Mouse (Mus musculus) cerebellum, postnatal 36 days (tissue): ENCODE measurements around the gene Gm34653.
A peak's percentile ranks its signal among the peaks of the same experiment; 100 is the strongest.
"Not testable (repeated sequence)": the region's sequence is repeated elsewhere in the genome, so short reads cannot be mapped to it uniquely, and the experiment has no call there.

ENCODE experiments used
- DNase-seq, 2 experiments: peaks; one replicate each; pipeline ENCODE4 v3.0.0; 2021 to 2022; ENCODE audit warnings: mixed read lengths in 2 of 2

The Gm34653 gene

DNA sequence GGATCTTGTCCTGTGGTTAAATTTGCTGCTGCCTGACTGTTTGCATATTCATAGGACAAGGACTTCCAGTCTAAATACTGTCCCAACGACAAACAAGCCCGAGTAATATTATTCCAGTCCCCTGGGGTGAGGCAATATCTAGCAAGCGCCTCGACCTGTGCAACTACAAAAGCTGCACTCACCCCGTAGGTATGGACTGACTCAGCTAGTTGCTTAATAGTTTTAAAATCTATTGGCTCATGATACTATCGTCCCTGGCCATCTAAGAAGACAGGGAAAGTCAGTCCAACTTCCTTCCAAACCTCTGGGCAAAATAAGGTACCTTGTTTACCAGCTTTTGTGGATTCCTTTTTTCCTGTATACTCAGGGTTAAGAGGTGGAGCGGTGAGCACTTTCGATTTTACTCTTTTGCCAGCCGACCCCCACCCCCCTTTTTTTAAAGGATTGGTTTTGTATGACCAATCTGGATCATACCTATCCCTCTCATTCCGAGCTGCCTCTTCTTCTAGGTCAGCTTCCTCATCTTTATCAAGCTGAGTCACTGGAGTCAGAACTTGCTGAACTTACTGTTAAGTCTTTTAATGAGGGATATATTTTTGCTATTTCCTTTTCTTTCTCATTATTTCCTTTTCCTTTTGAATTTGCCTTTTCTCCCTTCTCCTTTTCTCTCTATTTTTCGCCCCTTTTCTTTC is at the start of gene Gm34653:
Gene Gm34653, plus strand, starts transcription at position 242 of the 692 bp plus-strand sequence.
- DNase-seq, result not testable (repeated sequence)

DNA sequence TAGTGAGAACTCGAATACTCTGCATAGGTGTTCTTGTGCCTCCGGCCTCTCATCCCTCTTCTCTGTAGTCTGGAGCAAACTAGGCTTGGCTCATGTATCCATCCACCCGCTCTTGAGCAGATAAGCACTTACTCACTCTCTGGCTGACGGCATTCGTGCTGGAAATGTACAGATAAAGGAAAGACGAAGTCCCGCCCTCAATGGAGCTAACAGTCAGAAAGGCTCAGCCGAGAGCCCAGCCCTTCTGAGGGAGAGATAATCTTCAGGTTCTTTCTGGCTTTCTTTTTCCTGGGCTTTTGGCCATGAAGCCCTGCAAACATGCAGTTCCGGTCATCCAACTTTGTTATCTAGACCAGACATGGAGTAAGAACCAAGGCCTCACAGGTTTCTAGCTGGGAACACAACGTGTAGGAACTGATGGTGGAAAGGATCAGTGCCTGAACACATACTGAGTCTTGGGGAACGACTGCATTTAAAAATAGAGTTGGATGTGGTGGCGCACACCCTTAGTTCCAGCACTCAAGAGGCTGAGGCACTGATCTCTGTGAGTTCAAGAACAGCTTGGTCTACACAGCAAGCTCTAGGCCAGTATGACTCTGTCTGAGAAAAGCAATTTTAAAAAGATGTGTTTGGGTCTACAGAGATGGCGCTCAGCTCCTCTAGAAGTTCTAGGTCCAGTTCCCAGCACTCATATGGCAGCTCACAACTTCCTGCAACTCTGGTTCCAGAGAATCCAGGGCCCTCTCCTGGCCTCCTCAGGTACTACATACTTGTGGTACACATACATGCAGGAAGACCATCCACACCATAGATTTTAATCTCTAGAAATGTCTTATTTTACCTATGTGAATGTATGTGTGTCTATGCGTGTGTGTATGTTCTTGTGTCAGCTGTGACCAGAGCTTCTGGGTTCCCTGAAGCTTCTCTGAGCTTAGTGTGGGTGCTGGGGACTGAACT is 49.5 kb upstream of the Gm34653 start:
- no peak for DNase-seq

DNA sequence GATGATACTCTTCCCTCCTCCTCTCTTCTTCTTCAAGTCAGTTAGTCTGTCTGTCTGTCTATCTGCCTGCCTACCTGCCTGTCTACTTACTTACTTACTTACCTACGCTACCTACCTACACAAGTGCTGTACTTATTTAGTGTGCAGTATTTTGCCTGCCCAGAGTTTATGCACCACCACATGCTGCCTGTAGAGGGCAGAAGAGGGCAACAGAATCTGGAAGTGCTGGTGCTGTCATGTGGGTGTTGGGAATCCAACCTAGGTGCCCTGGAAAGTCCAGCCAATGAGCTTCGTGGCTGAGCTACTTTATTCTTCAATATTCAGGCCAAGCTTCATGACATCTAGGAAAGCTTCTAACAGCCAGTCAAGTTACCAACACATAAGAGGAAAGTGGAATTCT is 48.7 kb upstream of the Gm34653 start:
- peak; percentile 23 to 37 for DNase-seq

DNA sequence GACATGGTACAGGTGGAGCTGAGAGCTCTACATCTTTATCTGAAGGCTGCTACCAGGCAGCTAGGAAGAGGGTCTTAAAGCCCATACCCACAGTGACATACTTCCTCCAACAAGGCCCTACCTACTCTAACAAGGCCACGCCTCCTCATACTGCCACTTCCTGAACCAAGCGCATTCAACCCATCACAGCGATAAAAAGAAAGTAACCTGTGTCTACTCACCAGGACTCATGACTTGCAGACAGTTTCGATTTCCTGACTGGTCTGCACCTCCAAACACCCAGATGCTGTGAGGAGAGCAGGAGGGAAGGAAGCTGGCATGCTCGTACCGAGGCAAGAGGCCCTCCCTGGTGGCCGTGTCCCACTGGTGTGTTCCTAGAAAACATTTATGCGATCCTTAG is 42.5 kb upstream of the Gm34653 start:
- DNase-seq, result no peak

DNA sequence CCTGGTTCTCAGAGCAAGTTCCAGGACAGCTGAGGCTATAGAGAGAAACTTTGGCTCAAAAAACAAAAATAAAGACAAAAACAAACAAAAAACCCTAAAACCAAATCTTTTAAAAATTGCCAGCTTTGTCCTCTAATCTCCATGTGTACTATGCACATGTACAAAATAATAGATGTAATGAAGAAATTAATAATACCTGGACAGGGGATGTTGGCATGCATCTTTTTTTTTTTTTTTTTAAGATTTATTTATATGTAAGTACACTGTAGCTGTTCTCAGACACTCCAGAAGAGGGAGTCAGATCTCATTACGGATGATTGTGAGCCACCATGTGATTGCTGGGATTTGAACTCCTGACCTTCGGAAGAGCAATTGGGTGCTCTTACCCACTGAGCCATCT is 40.3 kb upstream of the Gm34653 start:
- DNase-seq, result not testable (repeated sequence)

DNA sequence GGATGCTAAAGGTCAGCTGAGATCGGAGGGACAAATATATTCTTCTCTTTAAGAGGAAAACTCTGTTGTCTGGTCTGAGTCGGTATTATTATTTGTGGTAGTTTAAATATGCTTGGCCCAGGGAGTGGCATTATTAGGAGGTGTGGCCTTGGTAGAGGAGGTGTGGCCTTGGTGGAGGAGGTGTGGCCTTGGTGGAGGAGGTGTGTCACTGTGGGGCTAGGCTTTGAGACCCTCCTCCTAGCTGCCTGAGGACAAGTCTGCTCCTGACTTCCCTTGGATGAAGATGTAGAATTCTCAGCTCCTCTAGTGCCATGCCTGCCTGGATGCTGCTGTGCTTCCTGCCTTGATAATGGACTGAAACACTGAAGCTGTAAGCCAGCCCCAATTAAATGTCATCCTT is 38.3 kb upstream of the Gm34653 start:
- DNase-seq, result no peak

DNA sequence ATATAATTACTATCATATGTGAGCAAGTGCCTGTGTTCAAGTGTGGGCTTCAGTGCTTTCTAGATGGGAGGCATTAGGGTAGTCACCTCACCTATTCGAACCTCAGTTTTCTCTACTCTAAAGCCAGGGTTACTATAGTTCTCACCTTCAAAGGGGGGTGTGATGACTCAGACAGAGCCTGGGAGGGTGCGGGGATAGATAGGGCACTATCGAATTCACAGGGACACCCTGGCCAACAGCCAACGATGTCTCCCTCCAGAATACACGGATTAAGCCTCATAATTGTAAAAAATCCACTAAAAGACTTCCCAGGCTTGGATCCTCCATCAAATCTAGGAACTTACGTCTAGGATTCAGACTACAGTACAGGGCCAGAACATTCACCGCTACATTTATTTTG is 37.4 kb upstream of the Gm34653 start:
- DNase-seq, result no peak

DNA sequence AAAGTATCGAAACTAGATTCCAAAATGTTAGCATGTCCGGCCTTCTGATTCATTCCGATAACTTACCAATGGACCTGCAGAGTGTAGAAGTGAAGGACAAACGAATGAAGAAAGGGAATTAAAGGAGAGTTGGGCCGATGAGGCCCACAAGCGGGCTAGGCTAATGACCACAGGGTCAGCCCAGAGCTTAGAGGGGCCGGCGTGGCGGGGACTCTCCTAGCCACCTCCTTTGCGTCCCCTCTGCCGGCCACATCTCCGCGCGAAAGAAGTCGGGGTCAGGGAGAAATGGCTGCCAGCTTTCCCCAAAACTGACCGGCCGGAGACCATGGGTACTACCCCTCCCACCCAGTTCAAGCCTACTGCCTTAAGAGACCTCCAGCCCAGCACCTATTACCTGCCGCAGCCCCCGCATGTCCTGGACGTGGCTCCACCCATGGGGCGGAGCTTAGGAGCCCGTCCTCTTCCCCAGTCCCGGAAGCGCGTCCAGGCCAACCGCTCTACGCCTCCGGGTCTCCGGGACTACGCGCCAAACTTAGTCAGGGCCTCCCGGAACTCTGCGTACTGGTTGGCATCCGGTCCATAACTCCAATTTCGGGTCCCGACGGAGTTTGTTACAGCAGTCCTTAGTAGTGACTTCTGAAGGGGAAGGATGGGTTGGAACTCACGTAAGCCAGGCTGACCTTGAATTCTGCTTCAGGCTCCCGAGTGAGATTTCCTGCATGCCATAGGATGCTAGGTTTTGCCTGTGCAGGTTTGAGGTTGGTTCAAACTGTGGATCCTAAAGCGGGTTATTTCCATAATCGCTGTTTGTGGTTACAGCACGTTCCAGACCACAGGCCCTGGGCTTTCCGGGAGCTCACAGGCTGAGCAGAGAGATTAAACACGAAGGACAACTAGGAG is 33.2 kb upstream of the Gm34653 start, which contains the start of gene Rabepk:
Gene Rabepk, minus strand, starts transcription at position 556 of the 900 bp plus-strand sequence.
- peak; percentile 72 to 78 for DNase-seq

DNA sequence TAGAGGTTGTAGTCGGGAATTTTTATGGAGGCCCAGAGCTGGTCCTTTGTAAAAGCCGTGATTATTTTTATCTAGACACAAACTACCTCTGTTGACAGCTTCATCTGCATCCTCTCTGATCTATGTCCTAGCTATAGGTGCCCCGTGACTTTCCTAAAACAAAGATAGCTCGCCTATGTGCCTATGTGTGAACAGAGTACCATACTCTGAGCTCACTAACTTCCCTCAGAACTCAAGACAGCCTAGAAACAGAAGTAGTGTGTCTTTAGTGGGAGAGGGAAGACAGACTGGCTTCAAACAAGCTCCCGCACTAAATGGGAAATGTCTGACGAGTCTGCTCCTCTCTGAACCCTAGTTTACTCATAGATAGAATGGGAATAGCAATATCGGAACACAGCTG is 32.4 kb upstream of the Gm34653 start:
- no peak for DNase-seq

DNA sequence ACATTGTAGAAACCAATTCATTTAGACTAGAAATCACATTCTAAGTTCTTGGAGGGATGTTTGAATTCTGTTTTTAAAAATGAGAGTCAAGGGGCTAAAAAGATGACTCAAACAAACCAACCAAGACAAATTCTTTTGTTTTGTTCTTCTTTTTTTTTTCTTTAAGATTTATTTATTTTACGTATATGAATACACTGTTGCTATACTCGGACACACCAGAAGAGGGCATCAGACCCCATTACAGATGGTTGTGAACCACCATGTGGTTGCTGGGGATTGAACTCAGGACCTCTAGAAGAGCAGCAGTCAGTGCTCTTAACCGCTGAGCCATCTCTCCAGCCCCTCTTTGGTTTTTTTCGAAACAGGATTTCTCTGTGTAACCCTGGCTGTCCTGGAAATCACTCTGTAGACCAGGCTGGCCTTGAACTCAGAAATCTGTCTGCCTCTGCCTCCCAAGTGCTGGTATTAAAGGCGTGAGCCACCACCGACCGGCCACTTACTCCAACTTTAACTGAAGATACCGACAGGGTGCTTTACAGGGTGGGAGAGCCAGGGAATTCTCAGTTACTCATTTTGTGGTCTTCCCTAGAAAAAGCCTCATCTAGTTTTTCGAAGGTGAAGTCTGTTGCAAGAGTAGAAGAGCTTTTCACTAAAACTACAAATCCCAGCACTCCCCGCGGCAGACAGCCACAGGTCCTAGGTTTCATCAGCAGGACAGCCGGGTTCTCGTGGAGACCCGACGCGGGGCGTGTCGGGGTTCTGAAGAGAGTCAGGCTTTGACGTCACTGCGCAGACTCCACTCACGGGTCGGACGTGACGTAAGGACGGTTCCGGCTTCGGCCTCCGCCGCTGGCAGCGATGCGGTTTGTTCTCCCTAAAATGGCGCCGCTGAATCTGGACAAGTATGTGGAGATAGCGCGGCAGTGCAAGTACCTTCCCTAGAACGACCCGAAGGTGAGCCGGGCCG is 31.0 kb upstream of the Gm34653 start:
- peak; percentile 96 for DNase-seq

DNA sequence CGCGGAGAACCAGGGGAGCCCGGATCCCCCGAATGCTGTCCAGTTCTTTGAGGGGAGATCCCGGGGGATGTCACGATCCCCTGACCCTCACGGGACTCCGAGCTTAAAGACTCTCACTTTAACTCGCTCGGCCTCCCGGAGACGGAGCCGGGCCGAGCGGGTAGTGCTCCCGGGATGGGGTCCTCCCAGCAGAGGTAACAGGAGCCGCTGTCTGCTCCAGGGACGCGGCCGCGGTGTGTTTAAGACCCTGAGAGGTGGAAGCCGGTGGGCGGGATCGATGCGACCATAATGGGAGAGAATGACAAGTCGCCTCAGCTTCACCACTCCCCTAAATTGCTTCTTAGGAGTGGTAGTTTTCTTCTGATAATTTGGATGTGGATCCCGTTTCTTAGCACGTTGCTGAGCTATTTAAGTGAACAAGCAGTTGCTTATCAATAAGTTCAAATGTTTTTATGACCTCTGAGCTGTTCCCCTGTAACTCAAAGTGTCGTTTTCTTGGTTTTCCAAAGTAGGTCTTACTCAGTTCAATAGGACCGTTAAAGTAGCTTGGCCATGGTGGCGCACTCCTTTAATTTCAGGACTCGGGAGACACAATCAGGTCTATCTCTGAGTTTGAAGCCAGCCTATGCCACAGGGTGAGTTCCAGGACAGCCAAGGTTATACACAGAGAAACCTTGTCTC is 30.1 kb upstream of the Gm34653 start:
- DNase-seq, result peak in 1 of 2 experiments; percentile 21

DNA sequence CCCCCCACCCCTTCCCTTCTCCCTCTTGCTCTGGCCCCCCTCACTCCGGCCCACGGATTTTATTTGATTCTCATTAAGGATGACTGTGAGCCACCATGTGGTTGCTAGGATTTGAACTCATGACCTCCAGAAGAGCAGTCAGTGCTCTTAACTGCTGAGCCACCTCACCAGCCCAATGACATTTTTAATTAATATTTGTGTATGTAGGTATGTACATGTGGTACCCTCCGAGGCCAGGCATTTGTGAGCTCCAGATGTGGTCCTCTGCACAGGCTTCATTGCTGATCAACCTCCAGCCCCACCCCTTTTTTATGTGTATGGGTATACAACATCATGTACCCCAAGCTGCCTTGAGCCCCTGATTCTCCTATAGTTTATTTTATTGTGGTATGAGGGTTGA is 29.1 kb upstream of the Gm34653 start:
- no peak for DNase-seq

DNA sequence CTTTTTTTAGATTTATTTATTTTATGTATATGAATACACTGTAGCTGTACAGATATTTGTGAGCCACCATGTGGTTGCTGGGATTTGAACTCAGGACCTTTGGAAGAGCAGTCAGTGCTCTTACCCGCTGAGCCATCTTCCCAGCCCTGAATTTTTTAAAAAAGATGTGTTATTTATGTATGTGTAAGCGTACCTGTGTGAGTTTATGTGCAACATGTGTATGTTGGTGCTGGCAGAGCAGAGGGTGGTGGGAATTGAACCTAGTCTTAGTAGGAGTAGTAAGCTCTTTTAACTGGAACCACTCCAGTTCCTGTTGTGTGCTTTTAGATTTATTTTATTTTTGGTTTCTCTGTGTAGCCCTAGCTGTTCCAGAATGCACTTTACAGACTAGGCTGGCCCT is 28.6 kb upstream of the Gm34653 start:
- DNase-seq, result no peak

DNA sequence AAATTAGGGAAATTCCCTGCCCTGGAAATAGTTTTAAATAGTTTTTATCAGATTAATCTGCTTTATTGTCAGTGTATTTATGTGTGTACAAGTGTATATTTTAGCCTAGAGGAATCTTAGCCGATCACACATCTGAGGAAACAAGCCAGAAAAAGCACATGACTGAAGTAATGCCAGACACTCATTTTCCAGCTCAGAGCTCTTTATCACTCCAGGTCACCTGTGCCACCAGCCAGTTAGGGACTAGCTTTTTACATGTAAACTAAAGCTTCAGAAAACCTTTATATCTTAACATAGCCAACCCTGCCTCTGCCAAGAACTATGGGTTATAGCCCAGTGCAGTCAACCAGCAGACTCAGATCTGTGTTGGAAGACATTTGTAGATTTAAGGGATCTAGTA is 28.0 kb upstream of the Gm34653 start:
- no peak for DNase-seq

DNA sequence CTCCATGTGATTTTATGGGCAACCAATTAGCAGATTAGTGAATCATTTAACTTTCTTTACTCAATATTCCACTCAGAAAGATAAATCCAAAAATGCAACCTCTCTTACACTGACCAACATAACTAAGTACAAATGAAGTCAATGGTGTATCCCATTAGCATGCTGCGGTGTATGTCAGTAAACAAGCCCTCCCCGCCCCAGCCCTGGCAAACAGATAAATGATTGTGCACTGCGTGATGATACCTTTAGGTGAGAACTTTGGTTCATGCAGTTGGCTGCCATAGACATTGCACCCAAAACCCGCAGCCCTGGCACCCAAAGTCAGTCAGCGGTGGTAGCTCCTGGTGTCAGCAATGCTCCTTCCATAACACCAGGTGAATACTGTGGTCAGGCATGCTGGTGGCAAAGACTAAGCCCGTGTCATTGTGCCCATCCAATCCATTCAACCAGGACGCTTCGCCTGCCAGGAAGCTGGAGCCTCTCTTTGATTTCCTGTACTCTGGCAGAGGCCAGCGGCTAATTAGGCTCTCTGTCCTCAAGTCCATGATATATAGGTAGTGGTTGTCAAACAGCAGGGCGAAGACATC is 27.4 kb upstream of the Gm34653 start:
- DNase-seq, result no peak

DNA sequence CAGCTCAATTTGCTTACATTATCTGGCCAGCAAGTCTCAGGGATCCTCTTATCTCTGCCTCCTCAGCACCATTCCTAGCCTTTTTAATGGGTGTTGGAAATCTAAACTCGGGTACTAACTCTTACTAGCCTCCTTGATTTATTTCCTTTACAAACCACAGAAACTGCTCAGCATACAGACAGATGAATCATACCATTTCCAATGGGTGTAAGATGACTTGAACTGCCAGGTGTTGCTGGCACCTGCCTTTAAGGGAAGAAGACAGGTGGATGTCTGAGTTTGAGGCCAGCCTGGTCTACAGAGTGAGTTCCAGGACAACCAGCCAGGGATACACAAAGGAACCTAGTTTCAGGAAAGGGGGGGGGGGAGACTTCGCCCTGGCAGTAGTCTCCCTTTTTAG is 24.8 kb upstream of the Gm34653 start:
- no peak for DNase-seq

DNA sequence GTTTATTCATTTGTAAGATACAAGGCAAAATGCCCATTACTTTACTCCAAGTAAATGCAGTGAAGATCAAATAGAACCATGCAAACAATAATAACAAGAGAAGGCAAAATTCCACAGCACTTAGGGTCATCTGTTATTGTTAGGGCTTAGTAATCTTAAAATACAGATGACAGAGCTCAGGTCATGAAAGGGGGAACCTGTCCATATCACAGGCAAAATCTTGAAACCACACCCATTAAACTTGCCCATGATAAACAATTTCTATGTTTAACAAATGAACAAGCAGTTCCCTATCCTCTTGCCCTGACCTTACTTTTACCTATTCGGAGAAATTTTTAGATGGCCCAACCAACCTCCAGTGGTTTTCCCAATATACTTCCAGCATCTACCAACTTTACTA is 23.2 kb upstream of the Gm34653 start:
- no peak for DNase-seq

DNA sequence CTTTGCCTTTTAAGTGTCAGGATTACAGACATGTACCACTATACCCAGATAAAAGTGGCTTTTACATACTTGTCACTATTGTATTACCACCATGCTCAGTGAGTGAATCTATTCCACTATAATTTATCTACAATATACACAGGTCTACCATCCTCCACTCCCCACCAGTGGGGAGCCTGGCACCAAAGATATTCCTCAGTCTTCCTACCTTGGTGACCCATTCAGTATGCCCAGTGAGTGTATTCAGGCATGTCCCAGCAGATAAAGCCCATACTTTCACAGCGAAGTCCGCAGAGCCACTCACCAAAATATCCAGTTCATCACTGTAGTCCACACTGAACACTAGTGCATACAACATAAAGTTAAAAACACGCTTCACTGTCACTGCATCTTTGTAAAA is 22.0 kb upstream of the Gm34653 start:
- no peak for DNase-seq

DNA sequence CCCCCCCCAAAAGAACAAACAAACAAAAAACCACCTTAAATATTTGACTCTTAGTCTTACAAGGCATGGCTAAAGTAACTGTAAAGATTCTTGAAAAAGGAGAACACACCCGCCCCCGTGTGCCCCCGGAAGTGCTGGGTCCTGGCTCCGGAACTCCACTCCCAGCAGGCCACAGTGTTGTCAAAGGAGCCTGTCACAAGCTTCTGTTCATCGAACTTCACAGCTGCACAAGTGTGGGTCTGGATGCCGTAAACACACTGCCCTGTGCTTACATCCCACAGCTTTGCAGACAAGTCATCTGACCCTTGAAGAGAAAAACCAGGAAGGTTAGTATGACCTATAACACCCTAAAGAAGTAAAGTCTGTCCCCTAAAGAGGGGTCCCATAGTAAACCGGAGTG is 20.1 kb upstream of the Gm34653 start:
- DNase-seq, result no peak

DNA sequence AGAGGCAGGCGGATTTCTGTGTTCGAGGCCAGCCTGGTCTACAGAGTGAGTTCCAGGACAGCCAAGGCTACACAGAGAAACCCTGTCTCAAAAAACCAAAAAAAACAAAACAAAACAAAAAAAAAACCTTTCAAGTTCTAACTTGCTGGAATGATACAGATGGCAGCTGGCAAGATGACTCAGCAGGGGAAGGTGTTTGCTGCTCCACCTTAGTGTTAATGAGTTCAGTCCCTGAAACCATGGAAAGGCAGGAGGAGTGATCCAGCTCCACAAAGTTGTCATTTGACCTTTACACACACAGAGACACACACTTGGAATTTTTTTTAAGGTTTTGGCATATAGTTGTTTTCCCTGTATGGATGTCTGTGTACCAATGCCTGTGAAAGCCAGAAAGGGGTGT is 16.9 kb upstream of the Gm34653 start:
- not testable (repeated sequence) for DNase-seq

DNA sequence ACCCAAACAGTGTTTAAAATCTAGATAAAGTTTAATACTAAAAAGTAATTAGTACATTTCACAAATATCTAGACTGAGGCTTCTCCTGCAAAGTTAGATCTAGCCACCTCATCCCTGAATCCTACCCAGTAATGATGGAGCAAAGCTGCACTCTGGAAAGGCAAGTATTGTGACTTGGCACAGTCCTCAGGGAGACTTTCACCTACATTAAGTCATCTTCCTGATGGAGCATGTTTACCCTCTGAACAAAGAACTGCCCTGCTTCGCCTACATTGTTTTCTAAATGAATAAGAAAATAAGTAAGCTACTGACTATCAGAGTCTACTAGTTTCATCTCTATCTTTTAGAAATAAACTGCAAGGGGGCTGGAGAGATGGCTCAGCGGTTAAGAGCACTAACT is 14.3 kb upstream of the Gm34653 start:
- DNase-seq, result no peak
